9 mouse cellular contexts compared by ENCODE assay signal in genomic region chr14:76121901-76122662, GRCm38 (mm10). TPM values are rescaled to one million over a fixed set of nuclear protein-coding genes. Genes with fewer than 3 reads are reported as not detected.
DNase-seq lines count a peak whose midpoint lies in the region; ATAC-seq and TF ChIP-seq lines count a peak whose summit lies in the region.
"Had no signal": no experiment of that assay in that cellular context is flagged by ENCODE, and none has a peak within 500 bp of the region (broad histone marks: within the 10 kb centered on the region; RNA-seq: fewer than 3 reads in every experiment).

No protein-coding gene starts in this region.

- ATAC-seq in forebrain, embryonic 11.5 days (replicated peaks; ENCODE audit: low FRiP score) = no peak
- no peak for ATAC-seq in forebrain, embryonic 12.5 days (ENCODE audit: low FRiP score)
- ATAC-seq in liver, embryonic 14.5 days (ENCODE audit: insufficient read depth) = no peak

- H3K4me2 ChIP-seq in forebrain, embryonic 11.5 days (ENCODE audit: low read depth, low read length, severe bottlenecking) = no peak overlapping the region
- H3K4me2 ChIP-seq in forebrain, embryonic 12.5 days = no peak overlapping the region
- no peak overlapping the region for H3K4me2 ChIP-seq in liver, embryonic 14.5 days (ENCODE audit: low read depth)
- H3K4me2 ChIP-seq: stomach, embryonic 15.5 days had no signal

- intact Hi-C loops in gastrocnemius, postnatal 14 days (cut with DNase I; ENCODE audit: low total_unique reads) = loop anchor here (5.0 to 10.0 kb wide), 2 partner anchors 350 to 883 kb away; no protein-coding TSS in a partner anchor

- WGBS in forebrain, embryonic 11.5 days = 60% methylated on average over 6 of the region's 6 CpGs
- WGBS in forebrain, embryonic 12.5 days = 66% methylated on average over 6 of the region's 6 CpGs
- 47% methylated on average over 6 of the region's 6 CpGs for WGBS in kidney, adult 2 months
- WGBS in liver, embryonic 14.5 days (ENCODE audit: insufficient replicate concordance) = 53% methylated on average over 6 of the region's 6 CpGs

- H3K27ac ChIP-seq in forebrain, embryonic 11.5 days (ENCODE audit: low read depth, low read length) = no peak overlapping the region
- no peak overlapping the region for H3K27ac ChIP-seq in forebrain, embryonic 12.5 days
- no peak overlapping the region for H3K27ac ChIP-seq in kidney, adult 2 months (ENCODE audit: insufficient read depth, low read depth, low read length)
- H3K27ac ChIP-seq in liver, embryonic 14.5 days = no peak overlapping the region
- H3K27ac ChIP-seq: stomach, embryonic 15.5 days had no signal

- peak; percentile 63 for DNase-seq in forebrain, embryonic 11.5 days (ENCODE audit: low spot score)
- DNase-seq in NIH3T3 (ENCODE audit: low read depth) = peak; percentile 78
- DNase-seq in cerebellum, postnatal 10 days = peak; percentile 65 to 76
- DNase-seq in gastrocnemius, postnatal 14 days = peak; percentile 31
- peak; percentile 45 for DNase-seq in kidney, adult 2 months
- no peak for DNase-seq in liver, embryonic 14.5 days (ENCODE audit: low read depth in 3 of 3, low spot score in 3 of 3)
- DNase-seq in ovary, postnatal 36 days (ENCODE audit: low spot score) = peak; percentile 21

- no peak for TF ChIP-seq EP300 in liver, embryonic 14.5 days (IDR thresholded peaks at IDR 0.05; ENCODE audit: low read depth)

- H3K36me3 ChIP-seq in forebrain, embryonic 11.5 days (ENCODE audit: control insufficient read depth, insufficient read depth, low read length) = peaks cover 2% of the 10 kb centered on the region; the same call in 1 of the 2 replicates
- H3K36me3 ChIP-seq in forebrain, embryonic 12.5 days (replicated peaks) = peaks cover 73% of the 10 kb centered on the region
- H3K36me3 ChIP-seq in kidney, adult 2 months (ENCODE audit: control insufficient read depth, insufficient read depth, low read length) = peaks cover 9% of the 10 kb centered on the region
- peaks cover 12% of the 10 kb centered on the region for H3K36me3 ChIP-seq in liver, embryonic 14.5 days (replicated peaks; ENCODE audit: control insufficient read depth, insufficient read depth, low read depth)

- no peak overlapping the region for H3K4me3 ChIP-seq in forebrain, embryonic 11.5 days (ENCODE audit: low read depth, low read length)
- H3K4me3 ChIP-seq in forebrain, embryonic 12.5 days (replicated peaks) = no peak overlapping the region
- no peak overlapping the region for H3K4me3 ChIP-seq in kidney, adult 2 months (ENCODE audit: insufficient read depth, low read depth, low read length)
- no peak overlapping the region for H3K4me3 ChIP-seq in liver, embryonic 14.5 days (ENCODE audit: insufficient read depth in 1 of 2, low read depth in 2 of 2, low read length in 2 of 2)
- H3K4me3 ChIP-seq: stomach, embryonic 15.5 days had no signal

- H3K27me3 ChIP-seq in forebrain, embryonic 11.5 days (ENCODE audit: control insufficient read depth, insufficient read depth, low read length) = no peaks in the 10 kb centered on the region
- H3K27me3 ChIP-seq in forebrain, embryonic 12.5 days = no peaks in the 10 kb centered on the region
- no peaks in the 10 kb centered on the region for H3K27me3 ChIP-seq in kidney, adult 2 months (replicated peaks; ENCODE audit: control insufficient read depth, insufficient read depth, low read length)
- H3K27me3 ChIP-seq in liver, embryonic 14.5 days (ENCODE audit: control insufficient read depth, insufficient read depth, low read length) = no peaks in the 10 kb centered on the region
- H3K27me3 ChIP-seq: stomach, embryonic 15.5 days had no signal

- no peak overlapping the region for H3K9ac ChIP-seq in forebrain, embryonic 11.5 days (ENCODE audit: low read length)
- H3K9ac ChIP-seq in forebrain, embryonic 12.5 days = no peak overlapping the region
- no peak overlapping the region for H3K9ac ChIP-seq in liver, embryonic 14.5 days (replicated peaks)
- H3K9ac ChIP-seq: stomach, embryonic 15.5 days had no signal

- no peak for TF ChIP-seq POLR2A in kidney, adult 2 months (IDR thresholded peaks at IDR 0.05; ENCODE audit: low read depth, low read length)

- H3K4me1 ChIP-seq in forebrain, embryonic 11.5 days (replicated peaks; ENCODE audit: control insufficient read depth, insufficient read depth, low read length) = no peaks in the 10 kb centered on the region
- H3K4me1 ChIP-seq in forebrain, embryonic 12.5 days = no peaks in the 10 kb centered on the region
- no peaks in the 10 kb centered on the region; the same call in 1 of the 2 replicates for H3K4me1 ChIP-seq in kidney, adult 2 months (ENCODE audit: control insufficient read depth, insufficient read depth, low read length)
- no peaks in the 10 kb centered on the region for H3K4me1 ChIP-seq in liver, embryonic 14.5 days (replicated peaks; ENCODE audit: control insufficient read depth in 2 of 2, insufficient read depth in 2 of 2, low read length in 1 of 2)
- H3K4me1 ChIP-seq: stomach, embryonic 15.5 days had no signal

- H3K9me3 ChIP-seq in forebrain, embryonic 11.5 days (ENCODE audit: control insufficient read depth, low read length) = no peaks in the 10 kb centered on the region
- H3K9me3 ChIP-seq in forebrain, embryonic 12.5 days = no peaks in the 10 kb centered on the region
- H3K9me3 ChIP-seq in liver, embryonic 14.5 days (ENCODE audit: control insufficient read depth, low read length) = no peaks in the 10 kb centered on the region
- H3K9me3 ChIP-seq: stomach, embryonic 15.5 days had no signal

- TF ChIP-seq CTCF in kidney, adult 2 months (conservative IDR thresholded peaks at IDR 0.05; ENCODE audit: insufficient read depth, insufficient read length, low read depth, low read length) = peak; percentile 80
- TF ChIP-seq CTCF in liver, embryonic 14.5 days (IDR thresholded peaks at IDR 0.05; ENCODE audit: low read depth) = peak; percentile 75

RNA-seq across cellular contexts. Expression of gene Nufip1, which starts 11.4 kb away (rescaled TPM):
- polyA plus RNA-seq in forebrain, embryonic 11.5 days (2014; fragmentation: Nextera tagmentation; extraction: Ambion mirVana) = 17.8 and 19.2 TPM in 2 replicates
- 18.5 and 19.0 TPM in 2 replicates for polyA plus RNA-seq in forebrain, embryonic 12.5 days (2016; fragmentation: Nextera tagmentation; extraction: Ambion mirVana)
- total RNA-seq in gastrocnemius, postnatal 14 days (2021) = 1 to 10 TPM; 3.6 to 3.8 TPM
- polyA plus RNA-seq in kidney, adult 2 months (2012; rRNA removed) = 1.8 and 2.6 TPM in 2 replicates
- 1.9 and 3.1 TPM in 2 replicates for polyA plus RNA-seq in liver, embryonic 14.5 days (2012; rRNA removed)
- 4.6 and 5.3 TPM in 2 replicates for polyA plus RNA-seq in liver, embryonic 14.5 days (2014; fragmentation: Nextera tagmentation; extraction: Ambion mirVana)

RNA-seq across cellular contexts. Expression of gene Gpalpp1, which starts 11.5 kb away (rescaled TPM):
- 20.3 and 20.5 TPM in 2 replicates for polyA plus RNA-seq in forebrain, embryonic 11.5 days (2014; fragmentation: Nextera tagmentation; extraction: Ambion mirVana)
- polyA plus RNA-seq in forebrain, embryonic 12.5 days (2016; fragmentation: Nextera tagmentation; extraction: Ambion mirVana) = 19.0 and 20.3 TPM in 2 replicates
- 1 to 10 TPM; 6.5 to 6.9 TPM for total RNA-seq in gastrocnemius, postnatal 14 days (2021)
- polyA plus RNA-seq in kidney, adult 2 months (2012; rRNA removed) = 4.1 and 5.5 TPM in 2 replicates
- 2.7 and 3.9 TPM in 2 replicates for polyA plus RNA-seq in liver, embryonic 14.5 days (2012; rRNA removed)
- 5.2 and 6.3 TPM in 2 replicates for polyA plus RNA-seq in liver, embryonic 14.5 days (2014; fragmentation: Nextera tagmentation; extraction: Ambion mirVana)

Comparison
In these comparisons a context has a peak if more than half of its experiments do, and no peak if none do; other contexts are left out.
1. DNase-seq: peak in forebrain, embryonic 11.5 days (single experiment), NIH3T3 (single experiment), cerebellum, postnatal 10 days (2 of 2), gastrocnemius, postnatal 14 days (single experiment), kidney, adult 2 months (single experiment) and ovary, postnatal 36 days (single experiment); none in liver, embryonic 14.5 days (0 of 3).